Mouse (Mus musculus) intestine, embryonic 14.5 days (tissue): ENCODE data around the gene Arhgef2. TPM values are rescaled to one million over a fixed set of nuclear protein-coding genes. Genes with fewer than 3 reads are reported as not detected.

Experiments used
- ATAC-seq: fragments of 200-750 bp; cut with Nextera tagmentation; replicated peaks from 2 replicates; pipeline ENCODE4 v1.8.0; 2017; ENCODE audit warnings: low read depth, moderate number of reproducible peaks, moderate TSS enrichment, moderate library complexity; ENCODE audit not compliant: low FRiP score, low TSS enrichment
- DNase-seq: peaks from one replicate; pipeline ENCODE4 v3.0.0-alpha.2; 2018; ENCODE audit warnings: low spot score
- H3K27ac ChIP-seq: fragments of 300-500 bp; sonication (generic); 2 replicates; pipeline ENCODE4 v1.5.1; 2014; ENCODE audit warnings: low read depth, mild to moderate bottlenecking, control low read depth
- H3K27me3 ChIP-seq: fragments of 300-500 bp; sonication (generic); replicated peaks from 2 replicates; pipeline ENCODE4 v1.6.1; 2014; ENCODE audit warnings: low read length, control low read depth; ENCODE audit not compliant: control insufficient read depth, insufficient read depth
- H3K36me3 ChIP-seq: fragments of 300-500 bp; sonication (generic); 2 replicates; pipeline ENCODE4 v1.6.1; 2014; ENCODE audit warnings: low read length, control low read depth; ENCODE audit not compliant: control insufficient read depth, insufficient read depth
- H3K4me1 ChIP-seq: fragments of 300-500 bp; sonication (generic); replicated peaks from 2 replicates; pipeline ENCODE4 v1.6.1; 2014; ENCODE audit warnings: low read length, control low read depth, mixed read lengths; ENCODE audit not compliant: control insufficient read depth, insufficient read depth
- H3K4me2 ChIP-seq: fragments of 300-500 bp; sonication (generic); 2 replicates; pipeline ENCODE4 v1.6.1; 2014; ENCODE audit warnings: low read length
- H3K4me3 ChIP-seq: fragments of 300-500 bp; sonication (generic); 2 replicates; pipeline ENCODE4 v1.5.1; 2014; ENCODE audit warnings: low read depth, low read length, control low read depth, mixed read lengths
- H3K9ac ChIP-seq: fragments of 300-500 bp; sonication (generic); 2 replicates; pipeline ENCODE4 v1.6.1; 2014; ENCODE audit warnings: mild to moderate bottlenecking, low read length
- H3K9me3 ChIP-seq: fragments of 300-500 bp; sonication (generic); 2 replicates; pipeline ENCODE4 v1.6.1; 2016; ENCODE audit warnings: low read length, control low read depth; ENCODE audit not compliant: control insufficient read depth
- WGBS: fragments of 180-500 bp; shearing (Covaris S2); extraction: QIAGEN DNeasy Blood & Tissue Kit; methylation state at CpG from one replicate; pipeline ENCODE4 v1.1.7; 2014; 5-methylcytosine and 5-hydroxymethylcytosine counted together
- polyA plus RNA-seq: library from polyadenylated mRNA; unstranded; fragments of >200 nt; fragmentation: Nextera tagmentation; extraction: Ambion mirVana; gene quantifications from 2 replicates; pipeline ENCODE4 v1.2.1, GENCODE M21; 2014

The Arhgef2 gene
- polyA plus RNA-seq, 1 experiment from 2014 or later, result 87.0 TPM

GRCm38 (mm10) chr3:88578498-88579424 is 27.0 kb upstream of the Arhgef2 start:
- Histone ChIP-seq H3K27ac (no peak overlapping the region), H3K4me2 (peak overlapping the region; percentile 96), H3K27me3 (no peaks in the 10 kb centered on the region), H3K4me3 (peak overlapping the region; percentile 96), H3K4me1 (peaks cover 7% of the 10 kb centered on the region), H3K36me3 (peaks cover 24% of the 10 kb centered on the region), H3K9me3 (no peaks in the 10 kb centered on the region), H3K9ac (peak overlapping the region; percentile 79; the same call in 1 of the 2 replicates)
- 48% methylated on average over 8 of the region's 8 CpGs for WGBS
- ATAC-seq, result no peak; the same call in 1 of the 2 replicates
- DNase-seq, result no peak

GRCm38 (mm10) chr3:88579454-88580117 is 26.2 kb upstream of the Arhgef2 start:
- DNase-seq (peak; percentile 79), ATAC-seq (peak; percentile 71)
- Histone ChIP-seq H3K36me3 (peaks cover 24% of the 10 kb centered on the region), H3K4me1 (peaks cover 7% of the 10 kb centered on the region), H3K4me2 (peak overlapping the region; percentile 96), H3K9me3 (no peaks in the 10 kb centered on the region), H3K27ac (peak overlapping the region; percentile 35; the same call in 1 of the 2 replicates), H3K4me3 (peak overlapping the region; percentile 96), H3K27me3 (no peaks in the 10 kb centered on the region), H3K9ac (peak overlapping the region; percentile 79)
- under 1% methylated on average over 34 of the region's 34 CpGs for WGBS

GRCm38 (mm10) chr3:88585769-88586168 is 20.0 kb upstream of the Arhgef2 start:
- Histone ChIP-seq H3K27me3 (no peaks in the 10 kb centered on the region), H3K9me3 (no peaks in the 10 kb centered on the region), H3K4me3 (no peak overlapping the region), H3K27ac (no peak overlapping the region), H3K9ac (no peak overlapping the region), H3K4me2 (no peak overlapping the region), H3K4me1 (peaks cover 2% of the 10 kb centered on the region), H3K36me3 (peaks cover 59% of the 10 kb centered on the region)
- ATAC-seq (no peak), DNase-seq (no peak)
- 91% methylated on average over 6 of the region's 6 CpGs for WGBS

- H3K4me1 ChIP-seq, result peaks cover 4% of the 10 kb centered on the region; the same call in 1 of the 2 replicates
- H3K36me3 ChIP-seq, result peaks cover 51% of the 10 kb centered on the region
- WGBS, result 95% methylated on average over 5 of the region's 5 CpGs
- DNase-seq (no peak), ATAC-seq (no peak)
- no peak overlapping the region for H3K9ac ChIP-seq
- H3K27me3 ChIP-seq, result no peaks in the 10 kb centered on the region
- H3K4me2 ChIP-seq, result no peak overlapping the region
- H3K27ac ChIP-seq, result no peak overlapping the region
- no peak overlapping the region for H3K4me3 ChIP-seq
- no peaks in the 10 kb centered on the region for H3K9me3 ChIP-seq
These were observed 19.1 kb upstream of the Arhgef2 start for GRCm38 (mm10) chr3:88586640-88587039.

DNA sequence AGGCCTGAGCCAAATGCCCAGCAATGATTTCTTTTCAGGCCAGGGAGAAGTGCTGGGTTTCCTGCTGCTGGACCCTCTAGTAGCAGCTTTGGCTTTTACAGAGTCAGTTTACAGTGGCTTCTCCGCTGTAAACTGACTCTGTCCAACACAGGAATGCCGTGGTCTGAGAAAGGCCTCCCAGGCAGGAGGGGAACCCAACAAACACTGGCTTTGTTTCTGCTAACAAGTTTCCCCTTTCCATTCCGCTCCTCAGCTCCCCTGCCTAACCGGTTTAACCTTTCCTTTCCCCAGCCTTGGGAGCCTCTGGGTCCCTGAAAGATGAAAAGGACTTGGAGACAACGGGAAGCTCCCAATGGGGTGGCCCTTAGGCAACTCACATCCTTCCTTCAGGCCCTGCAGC is 15.5 kb upstream of the Arhgef2 start:
- no peak for DNase-seq
- Histone ChIP-seq H3K4me3 (no peak overlapping the region), H3K27me3 (no peaks in the 10 kb centered on the region), H3K27ac (no peak overlapping the region), H3K36me3 (peaks cover 35% of the 10 kb centered on the region), H3K4me2 (no peak overlapping the region), H3K9ac (no peak overlapping the region), H3K9me3 (no peaks in the 10 kb centered on the region), H3K4me1 (peaks cover 9% of the 10 kb centered on the region; the same call in 1 of the 2 replicates)
- WGBS, result 29% methylated on average over 5 of the region's 5 CpGs
- ATAC-seq, result no peak

- no peak for ATAC-seq
- H3K27ac ChIP-seq, result no peak overlapping the region
- DNase-seq, result no peak
These were observed 14.7 kb upstream of the Arhgef2 start for GRCm38 (mm10) chr3:88591044-88591443.

GRCm38 (mm10) chr3:88591950-88592731 is 13.6 kb upstream of the Arhgef2 start:
- Histone ChIP-seq H3K36me3 (peaks cover 18% of the 10 kb centered on the region), H3K9ac (no peak overlapping the region), H3K4me3 (no peak overlapping the region), H3K27me3 (no peaks in the 10 kb centered on the region), H3K27ac (no peak overlapping the region), H3K4me1 (peaks cover 9% of the 10 kb centered on the region; the same call in 1 of the 2 replicates), H3K4me2 (no peak overlapping the region), H3K9me3 (no peaks in the 10 kb centered on the region)
- 31% methylated on average over 9 of the region's 9 CpGs for WGBS
- no peak for ATAC-seq
- DNase-seq, result peak; percentile 66

More at GRCm38 (mm10) chr3:88591044-88591443, 14.7 kb upstream of the Arhgef2 start:
- Histone ChIP-seq H3K9ac (no peak overlapping the region), H3K9me3 (no peaks in the 10 kb centered on the region), H3K27me3 (no peaks in the 10 kb centered on the region), H3K36me3 (peaks cover 28% of the 10 kb centered on the region), H3K4me3 (no peak overlapping the region), H3K4me2 (no peak overlapping the region), H3K4me1 (peaks cover 9% of the 10 kb centered on the region; the same call in 1 of the 2 replicates)
- 56% methylated on average over 3 of the region's 3 CpGs for WGBS

- no peaks in the 10 kb centered on the region for H3K9me3 ChIP-seq
- H3K4me2 ChIP-seq, result no peak overlapping the region
- no peak for DNase-seq
- WGBS, result 72% methylated on average over 10 of the region's 10 CpGs
- peaks cover 9% of the 10 kb centered on the region; the same call in 1 of the 2 replicates for H3K4me1 ChIP-seq
- H3K36me3 ChIP-seq, result peaks cover 8% of the 10 kb centered on the region
- no peak for ATAC-seq
- no peak overlapping the region for H3K27ac ChIP-seq
- H3K27me3 ChIP-seq, result no peaks in the 10 kb centered on the region
- H3K4me3 ChIP-seq, result no peak overlapping the region
- no peak overlapping the region for H3K9ac ChIP-seq
These were observed 12.7 kb upstream of the Arhgef2 start for GRCm38 (mm10) chr3:88592942-88593576.
